Mouse (Mus musculus): ENCODE data around the gene Tusc2.

GRCm38 (mm10) chr9:107555031-107555457 is 8.0 kb upstream of the Tusc2 start:
- no peak for TF ChIP-seq CTCF (IDR thresholded peaks at IDR 0.05; ENCODE audit: low read depth, low read length)
- no peak for TF ChIP-seq POLR2A (IDR thresholded peaks at IDR 0.05; ENCODE audit: extremely low read depth, insufficient read depth, low read length)
